Mouse (Mus musculus): ENCODE measurements at regions not wholly inside any gene's neighbourhood (a gene's known extent, or its start where the extent isn't known, plus 50 kb on each side); places are given as distances from the start of the nearest gene placed in this dataset.

GRCm38 (mm10) chr2:75556744-75557143, 102.3 kb upstream of the Hnrnpa3 start:
- in situ Hi-C loops (cut with MboI, MseI) = no loop called here

GRCm38 (mm10) chr2:75557392-75557791, 101.7 kb upstream of the Hnrnpa3 start:
- in situ Hi-C loops (cut with MboI, MseI) = no loop called here

GRCm38 (mm10) chr2:75559920-75560319, 99.1 kb upstream of the Hnrnpa3 start:
- in situ Hi-C loops (cut with MboI, MseI) = no loop called here

GRCm38 (mm10) chr2:75563253-75563913, 95.7 kb upstream of the Hnrnpa3 start:
- in situ Hi-C loops (cut with MboI, MseI) = no loop called here

GRCm38 (mm10) chr2:75564809-75565208, 94.3 kb upstream of the Hnrnpa3 start:
- in situ Hi-C loops (cut with MboI, MseI) = no loop called here

GRCm38 (mm10) chr2:75567131-75567530, 91.9 kb upstream of the Hnrnpa3 start:
- in situ Hi-C loops (cut with MboI, MseI) = no loop called here

- in situ Hi-C loops (cut with MboI, MseI) = no loop called here
These were observed 89.3 kb upstream of the Hnrnpa3 start for GRCm38 (mm10) chr2:75569756-75570155.

GRCm38 (mm10) chr2:75570246-75570645, 88.8 kb upstream of the Hnrnpa3 start:
- in situ Hi-C loops (cut with MboI, MseI) = no loop called here

- in situ Hi-C loops (cut with MboI, MseI) = loop anchor here (10.0 kb wide), 1 partner anchor 120 kb away; no protein-coding TSS in a partner anchor
These were observed 74.1 kb upstream of the Hnrnpa3 start for GRCm38 (mm10) chr2:75584975-75585374.

- in situ Hi-C loops (cut with MboI, MseI) = loop anchor here (10.0 kb wide), 1 partner anchor 124 kb away; no protein-coding TSS in a partner anchor
These were observed 70.5 kb upstream of the Hnrnpa3 start for GRCm38 (mm10) chr2:75588572-75588971.

- in situ Hi-C loops (cut with MboI, MseI) = loop anchor here (10.0 kb wide), 1 partner anchor 125 kb away; no protein-coding TSS in a partner anchor
These were observed 69.6 kb upstream of the Hnrnpa3 start for GRCm38 (mm10) chr2:75589452-75589851.

- in situ Hi-C loops (cut with MboI, MseI) = no loop called here
These were observed 68.9 kb upstream of the Hnrnpa3 start for GRCm38 (mm10) chr2:75590175-75590574.

- in situ Hi-C loops (cut with MboI, MseI) = loop anchor here (25.0 kb wide), 1 partner anchor 362 kb away; no protein-coding TSS in a partner anchor
These were observed 58.5 kb upstream of the Hnrnpa3 start for GRCm38 (mm10) chr2:75600511-75600910.

- in situ Hi-C loops (cut with MboI, MseI) = loop anchor here (25.0 kb wide), 1 partner anchor 359 kb away; no protein-coding TSS in a partner anchor
These were observed 55.7 kb upstream of the Hnrnpa3 start for GRCm38 (mm10) chr2:75603175-75603871.

GRCm38 (mm10) chr2:75605634-75606033, 53.4 kb upstream of the Hnrnpa3 start:
- in situ Hi-C loops (cut with MboI, MseI) = loop anchor here (5.0 to 25.0 kb wide), 3 partner anchors 177 to 548 kb away; no protein-coding TSS in a partner anchor

- in situ Hi-C loops (cut with MboI, MseI) = loop anchor here (5.0 to 25.0 kb wide), 3 partner anchors 175 to 550 kb away; no protein-coding TSS in a partner anchor
These were observed 51.8 kb upstream of the Hnrnpa3 start for GRCm38 (mm10) chr2:75607010-75607915.

- in situ Hi-C loops (cut with MboI, MseI) = loop anchor here (5.0 to 25.0 kb wide), 3 partner anchors 174 to 551 kb away; no protein-coding TSS in a partner anchor
These were observed 51.1 kb upstream of the Hnrnpa3 start for GRCm38 (mm10) chr2:75607958-75608357.

GRCm38 (mm10) chr2:75608482-75608881, 50.6 kb upstream of the Hnrnpa3 start:
- in situ Hi-C loops (cut with MboI, MseI) = loop anchor here (5.0 to 25.0 kb wide), 3 partner anchors 174 to 551 kb away; no protein-coding TSS in a partner anchor

- in situ Hi-C loops (cut with MboI, MseI) = loop anchor here (5.0 to 25.0 kb wide), 3 partner anchors 173 to 552 kb away; no protein-coding TSS in a partner anchor
These were observed 49.7 kb upstream of the Hnrnpa3 start for GRCm38 (mm10) chr2:75609150-75609946.

Data from T-helper 2 cell (primary cell).